Mouse (Mus musculus) neural tube, embryonic 15.5 days (tissue): ENCODE measurements around the gene Gm3625. TPM values are rescaled to one million over a fixed set of nuclear protein-coding genes. Genes with fewer than 3 reads are reported as not detected.
A peak's percentile ranks its signal among the peaks of the same experiment; 100 is the strongest.
"Not testable (repeated sequence)": the region's sequence is repeated elsewhere in the genome, so short reads cannot be mapped to it uniquely, and the experiment has no call there.

ENCODE experiments used
- ATAC-seq: fragments of 200-750 bp; cut with Nextera tagmentation; 2 replicates; pipeline ENCODE4 v1.8.0; 2017; ENCODE audit warnings: mild to moderate bottlenecking, moderate TSS enrichment, moderate library complexity; ENCODE audit not compliant: low FRiP score
- H3K27ac ChIP-seq: fragments of 300-500 bp; sonication (generic); replicated peaks from 2 replicates; pipeline ENCODE4 v1.5.1; 2015; ENCODE audit warnings: mild to moderate bottlenecking, inconsistent platforms
- H3K27me3 ChIP-seq: fragments of 300-500 bp; sonication (generic); replicated peaks from 2 replicates; pipeline ENCODE4 v1.6.1; 2015; ENCODE audit warnings: inconsistent platforms
- H3K36me3 ChIP-seq: fragments of 300-500 bp; sonication (generic); 2 replicates; pipeline ENCODE4 v1.6.1; 2015; ENCODE audit warnings: inconsistent platforms
- H3K4me1 ChIP-seq: fragments of 300-500 bp; sonication (generic); 2 replicates; pipeline ENCODE4 v1.6.1; 2015; ENCODE audit warnings: inconsistent platforms
- H3K4me2 ChIP-seq: fragments of 300-500 bp; sonication (generic); 2 replicates; pipeline ENCODE4 v1.6.1; 2015; ENCODE audit warnings: inconsistent platforms, mild to moderate bottlenecking, moderate library complexity
- H3K4me3 ChIP-seq: fragments of 300-500 bp; sonication (generic); replicated peaks from 2 replicates; pipeline ENCODE4 v1.5.1; 2015; ENCODE audit warnings: mild to moderate bottlenecking, inconsistent platforms
- H3K9ac ChIP-seq: fragments of 300-500 bp; sonication (generic); replicated peaks from 2 replicates; pipeline ENCODE4 v1.6.1; 2015; ENCODE audit warnings: mild to moderate bottlenecking, inconsistent platforms
- H3K9me3 ChIP-seq: fragments of 300-500 bp; sonication (generic); replicated peaks from 2 replicates; pipeline ENCODE4 v1.6.1; 2016; ENCODE audit warnings: inconsistent platforms
- WGBS: fragments of 180-500 bp; shearing (Covaris S2); methylation state at CpG from one replicate; pipeline ENCODE4 v1.1.7; 2015; ENCODE audit warnings: mixed read lengths; 5-methylcytosine and 5-hydroxymethylcytosine counted together
- polyA plus RNA-seq: library from polyadenylated mRNA; unstranded; fragments of >200 nt; fragmentation: Nextera tagmentation; extraction: Ambion mirVana; gene quantifications from 2 replicates; pipeline ENCODE4 v1.2.1, GENCODE M21; 2015

The Gm3625 gene
- polyA plus RNA-seq, 1 experiment from 2014 or later: not detected

GRCm38 (mm10) chr12:4553704-4554103 is 39.0 kb downstream of the Gm3625 start:
- not testable (repeated sequence) for H3K9me3 ChIP-seq, H3K4me1 ChIP-seq, H3K4me3 ChIP-seq, H3K9ac ChIP-seq, ATAC-seq, H3K27ac ChIP-seq, H3K36me3 ChIP-seq, H3K27me3 ChIP-seq, H3K4me2 ChIP-seq
- WGBS: 94% methylated on average over 3 of the region's 3 CpGs

GRCm38 (mm10) chr12:4548053-4549013 is 44.4 kb downstream of the Gm3625 start:
- H3K4me1 ChIP-seq: peaks cover 7% of the 10 kb centered on the region
- no peak overlapping the region for H3K9ac ChIP-seq
- no peaks in the 10 kb centered on the region for H3K9me3 ChIP-seq
- ATAC-seq: peak; percentile 87; the same call in 1 of the 2 replicates
- 15% methylated on average over 18 of the region's 18 CpGs for WGBS
- 0 out of 2 replicates have a peak, but pooled peaks cover 3% of the 10 kb centered on the region for H3K27me3 ChIP-seq
- H3K27ac ChIP-seq: no peak overlapping the region
- H3K4me2 ChIP-seq: peak overlapping the region; percentile 52
- H3K4me3 ChIP-seq: peak overlapping the region; percentile 26
- no peaks in the 10 kb centered on the region for H3K36me3 ChIP-seq

- H3K9me3 ChIP-seq: no peaks in the 10 kb centered on the region
- H3K36me3 ChIP-seq: no peaks in the 10 kb centered on the region
- peaks cover 7% of the 10 kb centered on the region for H3K4me1 ChIP-seq
- H3K4me2 ChIP-seq: peak overlapping the region; percentile 15; the same call in 1 of the 2 replicates
- 51% methylated on average over 14 of the region's 14 CpGs for WGBS
- ATAC-seq: no peak
- no peak overlapping the region for H3K27ac ChIP-seq
- H3K9ac ChIP-seq: no peak overlapping the region
- 0 out of 2 replicates have a peak, but pooled peaks cover 3% of the 10 kb centered on the region for H3K27me3 ChIP-seq
- H3K4me3 ChIP-seq: no peak overlapping the region
These were observed 45.2 kb downstream of the Gm3625 start for GRCm38 (mm10) chr12:4547557-4547956.

- no peaks in the 10 kb centered on the region for H3K9me3 ChIP-seq
- H3K4me2 ChIP-seq: no peak overlapping the region
- no peak overlapping the region for H3K9ac ChIP-seq
- WGBS: 71% methylated on average over 5 of the region's 5 CpGs
- no peak overlapping the region for H3K27ac ChIP-seq
- H3K4me1 ChIP-seq: peaks cover 7% of the 10 kb centered on the region
- ATAC-seq: no peak
- H3K4me3 ChIP-seq: no peak overlapping the region
- H3K27me3 ChIP-seq: 0 out of 2 replicates have a peak, but pooled peaks cover 3% of the 10 kb centered on the region
- H3K36me3 ChIP-seq: no peaks in the 10 kb centered on the region
These were observed 46.2 kb downstream of the Gm3625 start for GRCm38 (mm10) chr12:4546491-4546890.

GRCm38 (mm10) chr12:4545425-4545824 is 47.3 kb downstream of the Gm3625 start:
- Histone ChIP-seq H3K4me1 (peaks cover 7% of the 10 kb centered on the region), H3K27me3 (0 out of 2 replicates have a peak, but pooled peaks cover 3% of the 10 kb centered on the region), H3K9ac (no peak overlapping the region), H3K4me3 (no peak overlapping the region), H3K4me2 (no peak overlapping the region), H3K36me3 (no peaks in the 10 kb centered on the region), H3K9me3 (no peaks in the 10 kb centered on the region), H3K27ac (no peak overlapping the region)
- ATAC-seq: no peak

- Histone ChIP-seq H3K4me2 (no peak overlapping the region), H3K36me3 (no peaks in the 10 kb centered on the region), H3K4me3 (no peak overlapping the region), H3K27ac (no peak overlapping the region), H3K9ac (no peak overlapping the region), H3K9me3 (no peaks in the 10 kb centered on the region), H3K27me3 (0 out of 2 replicates have a peak, but pooled peaks cover 3% of the 10 kb centered on the region), H3K4me1 (peaks cover 7% of the 10 kb centered on the region)
- WGBS: 88% methylated on average over 5 of the region's 5 CpGs
- ATAC-seq: no peak
These were observed 48.3 kb downstream of the Gm3625 start for GRCm38 (mm10) chr12:4544400-4544919.

Other genes starting within 250 kb of the Gm3625 start
- gene Ncoa1, start 115.7 kb downstream of the Gm3625 start, polyA plus RNA-seq: 13.7 and 15.8 TPM in 2 replicates
- gene Itsn2, start 289 bp downstream of the Gm3625 start, polyA plus RNA-seq: 22.4 and 25.1 TPM in 2 replicates
- gene Fam228a, start 145.5 kb upstream of the Gm3625 start, polyA plus RNA-seq: 1.1 and 1.3 TPM in 2 replicates
- 12.0 and 13.3 TPM in 2 replicates for gene Pfn4, start 176.1 kb upstream of the Gm3625 start, polyA plus RNA-seq
- 6.1 and 7.7 TPM in 2 replicates for gene Fam228b, start 176.3 kb upstream of the Gm3625 start, polyA plus RNA-seq
- 181 and 200 TPM in 2 replicates for gene Sf3b6, start 224.6 kb upstream of the Gm3625 start, polyA plus RNA-seq
- 77.9 and 98.3 TPM in 2 replicates for gene Fkbp1b, start 248.7 kb upstream of the Gm3625 start, polyA plus RNA-seq